Mouse (Mus musculus) neural tube, embryonic 14.5 days (tissue): ENCODE results near the gene Il17d. TPM values are rescaled to one million over a fixed set of nuclear protein-coding genes. Genes with fewer than 3 reads are reported as not detected.

ENCODE experiments used
- ATAC-seq: fragments of 200-750 bp; cut with Nextera tagmentation; 2 replicates; pipeline ENCODE4 v1.8.0; 2017; ENCODE audit warnings: low read depth, mild to moderate bottlenecking, moderate TSS enrichment, moderate library complexity
- H3K27ac ChIP-seq: fragments of 300-500 bp; sonication (generic); 2 replicates; pipeline ENCODE4 v1.5.1; 2014; ENCODE audit warnings: low read depth, mild to moderate bottlenecking, control low read depth, low read length, moderate library complexity, mixed read lengths
- H3K27me3 ChIP-seq: fragments of 300-500 bp; sonication (generic); 2 replicates; pipeline ENCODE4 v1.6.1; 2014; ENCODE audit warnings: low read length; ENCODE audit not compliant: control insufficient read depth, insufficient read depth
- H3K36me3 ChIP-seq: fragments of 300-500 bp; sonication (generic); 2 replicates; pipeline ENCODE4 v1.6.1; 2014; ENCODE audit warnings: low read length, mixed read lengths; ENCODE audit not compliant: control insufficient read depth, insufficient read depth
- H3K4me1 ChIP-seq: fragments of 300-500 bp; sonication (generic); 2 replicates; pipeline ENCODE4 v1.6.1; 2014; ENCODE audit warnings: low read length; ENCODE audit not compliant: control insufficient read depth, insufficient read depth
- H3K4me2 ChIP-seq: fragments of 300-500 bp; sonication (generic); 2 replicates; pipeline ENCODE4 v1.6.1; 2014; ENCODE audit warnings: mild to moderate bottlenecking, low read depth, low read length, control low read depth
- H3K4me3 ChIP-seq: fragments of 300-500 bp; sonication (generic); 2 replicates; pipeline ENCODE4 v1.5.1; 2014; ENCODE audit warnings: low read depth, low read length, control low read depth, mixed read lengths
- H3K9ac ChIP-seq: fragments of 300-500 bp; sonication (generic); replicated peaks from 2 replicates; pipeline ENCODE4 v1.6.1; 2014; ENCODE audit warnings: low read depth, mild to moderate bottlenecking, control low read depth, low read length, mixed read lengths
- H3K9me3 ChIP-seq: fragments of 300-500 bp; sonication (generic); 2 replicates; pipeline ENCODE4 v1.6.1; 2016; ENCODE audit warnings: low read length; ENCODE audit not compliant: control insufficient read depth
- WGBS: fragments of 180-500 bp; shearing (Covaris S2); extraction: QIAGEN DNeasy Blood & Tissue Kit; methylation state at CpG from one replicate; pipeline ENCODE4 v1.1.7; 2014; 5-methylcytosine and 5-hydroxymethylcytosine counted together
- polyA plus RNA-seq: library from polyadenylated mRNA; unstranded; fragments of >200 nt; fragmentation: Nextera tagmentation; extraction: Ambion mirVana; gene quantifications from 2 replicates; pipeline ENCODE4 v1.2.1, GENCODE M21; 2014

Il17d gene
- 3.1 TPM in 2 replicates for polyA plus RNA-seq

- Histone ChIP-seq H3K9me3 (no peaks in the 10 kb centered on the region), H3K4me1 (peaks cover 6% of the 10 kb centered on the region; the same call in 1 of the 2 replicates), H3K9ac (peak within 1 kb of the TSS; percentile 81), H3K27me3 (peaks cover 9% of the 10 kb centered on the region; the same call in 1 of the 2 replicates), H3K4me2 (peak within 1 kb of the TSS; percentile 76), H3K4me3 (peak within 1 kb of the TSS; percentile 72), H3K27ac (peak within 1 kb of the TSS; percentile 48; the same call in 1 of the 2 replicates), H3K36me3 (no peaks in the 10 kb centered on the region)
- peak; percentile 60 for ATAC-seq
- WGBS: under 1% methylated on average over 51 of the region's 104 CpGs
These were observed at the start of gene Il17d for GRCm38 (mm10) chr14:57524671-57525387. TSS of gene Il17d (plus strand) at chr14:57524777.

- Histone ChIP-seq H3K4me1 (no peaks in the 10 kb centered on the region), H3K4me2 (no peak overlapping the region), H3K27ac (no peak overlapping the region), H3K27me3 (no peaks in the 10 kb centered on the region), H3K9me3 (no peaks in the 10 kb centered on the region), H3K9ac (no peak overlapping the region), H3K36me3 (no peaks in the 10 kb centered on the region), H3K4me3 (no peak overlapping the region)
- 89% methylated on average over 2 of the region's 2 CpGs for WGBS
- ATAC-seq: no peak
These were observed 49.5 kb upstream of the Il17d start for GRCm38 (mm10) chr14:57475057-57475456.

- 93% methylated on average over 2 of the region's 2 CpGs for WGBS
- H3K36me3 ChIP-seq: no peaks in the 10 kb centered on the region
- no peak overlapping the region for H3K9ac ChIP-seq
- no peaks in the 10 kb centered on the region for H3K9me3 ChIP-seq
- H3K4me2 ChIP-seq: no peak overlapping the region
- H3K27me3 ChIP-seq: no peaks in the 10 kb centered on the region
- H3K4me3 ChIP-seq: no peak overlapping the region
- H3K27ac ChIP-seq: no peak overlapping the region
- H3K4me1 ChIP-seq: no peaks in the 10 kb centered on the region
- ATAC-seq: no peak
These were observed 42.3 kb upstream of the Il17d start for GRCm38 (mm10) chr14:57482262-57482661.

- Histone ChIP-seq H3K9ac (no peak overlapping the region), H3K27me3 (no peaks in the 10 kb centered on the region), H3K4me2 (no peak overlapping the region), H3K4me3 (no peak overlapping the region), H3K9me3 (no peaks in the 10 kb centered on the region), H3K4me1 (no peaks in the 10 kb centered on the region), H3K27ac (no peak overlapping the region), H3K36me3 (no peaks in the 10 kb centered on the region)
- WGBS: 95% methylated on average over 6 of the region's 6 CpGs
- no peak for ATAC-seq
These were observed 40.4 kb upstream of the Il17d start for GRCm38 (mm10) chr14:57484183-57484582.

GRCm38 (mm10) chr14:57489696-57490095, 34.9 kb upstream of the Il17d start:
- ATAC-seq: no peak

GRCm38 (mm10) chr14:57493840-57494239, 30.7 kb upstream of the Il17d start:
- WGBS: 83% methylated on average over 2 of the region's 2 CpGs
- Histone ChIP-seq H3K27me3 (no peaks in the 10 kb centered on the region), H3K4me3 (no peak overlapping the region), H3K4me1 (no peaks in the 10 kb centered on the region), H3K4me2 (no peak overlapping the region), H3K9ac (no peak overlapping the region), H3K36me3 (0 out of 2 replicates have a peak, but pooled peaks cover 3% of the 10 kb centered on the region), H3K27ac (no peak overlapping the region), H3K9me3 (no peaks in the 10 kb centered on the region)
- no peak for ATAC-seq

More at GRCm38 (mm10) chr14:57489696-57490095, 34.9 kb upstream of the Il17d start:
- Histone ChIP-seq H3K9ac (no peak overlapping the region), H3K27me3 (no peaks in the 10 kb centered on the region), H3K27ac (no peak overlapping the region), H3K4me3 (no peak overlapping the region), H3K36me3 (0 out of 2 replicates have a peak, but pooled peaks cover 3% of the 10 kb centered on the region), H3K9me3 (no peaks in the 10 kb centered on the region), H3K4me2 (no peak overlapping the region), H3K4me1 (no peaks in the 10 kb centered on the region)
- 84% methylated on average over 3 of the region's 3 CpGs for WGBS

GRCm38 (mm10) chr14:57503729-57504128, 20.8 kb upstream of the Il17d start:
- Histone ChIP-seq H3K36me3 (no peaks in the 10 kb centered on the region), H3K4me2 (no peak overlapping the region), H3K27me3 (no peaks in the 10 kb centered on the region), H3K4me1 (no peaks in the 10 kb centered on the region), H3K9ac (no peak overlapping the region), H3K9me3 (0 out of 2 replicates have a peak, but pooled peaks cover 2% of the 10 kb centered on the region), H3K4me3 (no peak overlapping the region), H3K27ac (no peak overlapping the region)
- WGBS: 88% methylated on average over 6 of the region's 6 CpGs
- no peak for ATAC-seq

GRCm38 (mm10) chr14:57509554-57509953, 15.0 kb upstream of the Il17d start:
- no peak overlapping the region for H3K4me3 ChIP-seq
- no peak overlapping the region for H3K27ac ChIP-seq
- no peak overlapping the region for H3K4me2 ChIP-seq
- no peak overlapping the region for H3K9ac ChIP-seq
- H3K4me1 ChIP-seq: no peaks in the 10 kb centered on the region
- 69% methylated on average over 6 of the region's 6 CpGs for WGBS
- no peaks in the 10 kb centered on the region for H3K36me3 ChIP-seq
- no peaks in the 10 kb centered on the region for H3K27me3 ChIP-seq
- H3K9me3 ChIP-seq: no peaks in the 10 kb centered on the region
- ATAC-seq: peak; percentile 85; the same call in 1 of the 2 replicates

GRCm38 (mm10) chr14:57515156-57515762, 9.3 kb upstream of the Il17d start:
- Histone ChIP-seq H3K4me3 (no peak overlapping the region), H3K9ac (no peak overlapping the region), H3K4me1 (no peaks in the 10 kb centered on the region), H3K4me2 (no peak overlapping the region), H3K9me3 (no peaks in the 10 kb centered on the region), H3K36me3 (no peaks in the 10 kb centered on the region), H3K27ac (no peak overlapping the region), H3K27me3 (no peaks in the 10 kb centered on the region)
- 84% methylated on average over 6 of the region's 6 CpGs for WGBS
- no peak for ATAC-seq
